Mouse (Mus musculus): ENCODE results near the gene Slc38a3. TPM values are rescaled to one million over a fixed set of nuclear protein-coding genes. Genes with fewer than 3 reads are reported as not detected.

The Slc38a3 gene
- polyA plus RNA-seq, 1 experiment from 2014 or later, result 2.8 TPM

- H3K27ac ChIP-seq (ENCODE audit: low read depth, low read length), result no peak overlapping the region; the same call in 1 of the 2 replicates
- no peak for ATAC-seq (replicated peaks; ENCODE audit: insufficient number of reproducible peaks, low FRiP score, low TSS enrichment)
Observed at GRCm38 (mm10) chr9:107707701-107708438, 38.5 kb upstream of the Slc38a3 start.

GRCm38 (mm10) chr9:107706781-107707211 is 37.5 kb upstream of the Slc38a3 start:
- no peak overlapping the region for H3K9ac ChIP-seq (ENCODE audit: low read depth, low read length)
- H3K9me3 ChIP-seq (replicated peaks; ENCODE audit: control insufficient read depth, low read length), result no peaks in the 10 kb centered on the region
- H3K4me2 ChIP-seq, result peak overlapping the region; percentile 80
- H3K4me1 ChIP-seq (ENCODE audit: control insufficient read depth, insufficient read depth, low read length), result peaks cover 53% of the 10 kb centered on the region
- 3% methylated on average over 14 of the region's 14 CpGs for WGBS (ENCODE audit: insufficient replicate concordance)
- H3K27me3 ChIP-seq (ENCODE audit: control insufficient read depth, insufficient read depth, low read length), result peaks cover 41% of the 10 kb centered on the region
- H3K4me3 ChIP-seq (ENCODE audit: low read depth, low read length), result peak overlapping the region; percentile 65; the same call in 1 of the 2 replicates
- H3K27ac ChIP-seq (ENCODE audit: low read depth, low read length), result no peak overlapping the region; the same call in 1 of the 2 replicates
- ATAC-seq (replicated peaks; ENCODE audit: insufficient number of reproducible peaks, low FRiP score, low TSS enrichment), result no peak
- no peaks in the 10 kb centered on the region for H3K36me3 ChIP-seq (ENCODE audit: control insufficient read depth, insufficient read depth, low read length)

More at GRCm38 (mm10) chr9:107707701-107708438, 38.5 kb upstream of the Slc38a3 start:
- 1% methylated on average over 17 of the region's 17 CpGs for WGBS (ENCODE audit: insufficient replicate concordance)
- Histone ChIP-seq H3K9ac (ENCODE audit: low read depth, low read length) (peak overlapping the region; percentile 71; the same call in 1 of the 2 replicates), H3K36me3 (ENCODE audit: control insufficient read depth, insufficient read depth, low read length) (no peaks in the 10 kb centered on the region), H3K4me2 (peak overlapping the region; percentile 80), H3K27me3 (ENCODE audit: control insufficient read depth, insufficient read depth, low read length) (peaks cover 41% of the 10 kb centered on the region), H3K9me3 (replicated peaks; ENCODE audit: control insufficient read depth, low read length) (no peaks in the 10 kb centered on the region), H3K4me1 (ENCODE audit: control insufficient read depth, insufficient read depth, low read length) (peaks cover 53% of the 10 kb centered on the region), H3K4me3 (ENCODE audit: low read depth, low read length) (peak overlapping the region; percentile 65)

GRCm38 (mm10) chr9:107703337-107704122 is 34.2 kb upstream of the Slc38a3 start:
- H3K36me3 ChIP-seq (ENCODE audit: control insufficient read depth, insufficient read depth, low read length), result no peaks in the 10 kb centered on the region
- ATAC-seq (replicated peaks; ENCODE audit: insufficient number of reproducible peaks, low FRiP score, low TSS enrichment), result no peak
- WGBS (ENCODE audit: insufficient replicate concordance), result 51% methylated on average over 14 of the region's 14 CpGs
- no peak overlapping the region for H3K9ac ChIP-seq (ENCODE audit: low read depth, low read length)
- peaks cover 19% of the 10 kb centered on the region for H3K27me3 ChIP-seq (ENCODE audit: control insufficient read depth, insufficient read depth, low read length)
- peaks cover 52% of the 10 kb centered on the region for H3K4me1 ChIP-seq (ENCODE audit: control insufficient read depth, insufficient read depth, low read length)
- no peaks in the 10 kb centered on the region for H3K9me3 ChIP-seq (replicated peaks; ENCODE audit: control insufficient read depth, low read length)
- no peak overlapping the region for H3K4me2 ChIP-seq
- no peak overlapping the region for H3K4me3 ChIP-seq (ENCODE audit: low read depth, low read length)
- no peak overlapping the region for H3K27ac ChIP-seq (ENCODE audit: low read depth, low read length)

GRCm38 (mm10) chr9:107702606-107703185 is 33.4 kb upstream of the Slc38a3 start:
- Histone ChIP-seq H3K4me1 (ENCODE audit: control insufficient read depth, insufficient read depth, low read length) (peaks cover 52% of the 10 kb centered on the region), H3K9ac (ENCODE audit: low read depth, low read length) (no peak overlapping the region), H3K4me3 (ENCODE audit: low read depth, low read length) (no peak overlapping the region), H3K9me3 (replicated peaks; ENCODE audit: control insufficient read depth, low read length) (no peaks in the 10 kb centered on the region), H3K4me2 (no peak overlapping the region), H3K36me3 (ENCODE audit: control insufficient read depth, insufficient read depth, low read length) (no peaks in the 10 kb centered on the region), H3K27ac (ENCODE audit: low read depth, low read length) (no peak overlapping the region), H3K27me3 (ENCODE audit: control insufficient read depth, insufficient read depth, low read length) (peaks cover 12% of the 10 kb centered on the region)
- WGBS (ENCODE audit: insufficient replicate concordance), result 68% methylated on average over 3 of the region's 3 CpGs
- ATAC-seq (replicated peaks; ENCODE audit: insufficient number of reproducible peaks, low FRiP score, low TSS enrichment), result no peak

- H3K27ac ChIP-seq (ENCODE audit: low read depth, low read length), result no peak overlapping the region
Observed at GRCm38 (mm10) chr9:107701594-107701993, 32.3 kb upstream of the Slc38a3 start.

GRCm38 (mm10) chr9:107700114-107700571 is 30.8 kb upstream of the Slc38a3 start:
- Histone ChIP-seq H3K27ac (ENCODE audit: low read depth, low read length) (peak overlapping the region; percentile 23; the same call in 1 of the 2 replicates), H3K4me1 (ENCODE audit: control insufficient read depth, insufficient read depth, low read length) (peaks cover 46% of the 10 kb centered on the region), H3K27me3 (ENCODE audit: control insufficient read depth, insufficient read depth, low read length) (no peaks in the 10 kb centered on the region), H3K4me3 (ENCODE audit: low read depth, low read length) (no peak overlapping the region), H3K36me3 (ENCODE audit: control insufficient read depth, insufficient read depth, low read length) (no peaks in the 10 kb centered on the region), H3K9me3 (replicated peaks; ENCODE audit: control insufficient read depth, low read length) (no peaks in the 10 kb centered on the region), H3K9ac (ENCODE audit: low read depth, low read length) (no peak overlapping the region), H3K4me2 (no peak overlapping the region)
- WGBS (ENCODE audit: insufficient replicate concordance), result 36% methylated on average over 6 of the region's 6 CpGs
- ATAC-seq (replicated peaks; ENCODE audit: insufficient number of reproducible peaks, low FRiP score, low TSS enrichment), result no peak

More at GRCm38 (mm10) chr9:107701594-107701993, 32.3 kb upstream of the Slc38a3 start:
- no peak overlapping the region for H3K4me3 ChIP-seq (ENCODE audit: low read depth, low read length)
- H3K4me2 ChIP-seq, result no peak overlapping the region
- peaks cover 52% of the 10 kb centered on the region for H3K4me1 ChIP-seq (ENCODE audit: control insufficient read depth, insufficient read depth, low read length)
- ATAC-seq (replicated peaks; ENCODE audit: insufficient number of reproducible peaks, low FRiP score, low TSS enrichment), result no peak
- H3K36me3 ChIP-seq (ENCODE audit: control insufficient read depth, insufficient read depth, low read length), result no peaks in the 10 kb centered on the region
- H3K9me3 ChIP-seq (replicated peaks; ENCODE audit: control insufficient read depth, low read length), result no peaks in the 10 kb centered on the region
- 73% methylated on average over 12 of the region's 12 CpGs for WGBS (ENCODE audit: insufficient replicate concordance)
- H3K27me3 ChIP-seq (ENCODE audit: control insufficient read depth, insufficient read depth, low read length), result peaks cover 3% of the 10 kb centered on the region
- H3K9ac ChIP-seq (ENCODE audit: low read depth, low read length), result no peak overlapping the region

- Histone ChIP-seq H3K4me2 (0 out of 2 replicates have a peak overlapping the region, but pooled peaks have one; percentile 11), H3K36me3 (ENCODE audit: control insufficient read depth, insufficient read depth, low read length) (no peaks in the 10 kb centered on the region), H3K9ac (ENCODE audit: low read depth, low read length) (no peak overlapping the region), H3K27me3 (ENCODE audit: control insufficient read depth, insufficient read depth, low read length) (no peaks in the 10 kb centered on the region), H3K4me1 (ENCODE audit: control insufficient read depth, insufficient read depth, low read length) (peaks cover 46% of the 10 kb centered on the region), H3K4me3 (ENCODE audit: low read depth, low read length) (no peak overlapping the region), H3K27ac (ENCODE audit: low read depth, low read length) (no peak overlapping the region), H3K9me3 (replicated peaks; ENCODE audit: control insufficient read depth, low read length) (no peaks in the 10 kb centered on the region)
- no peak for ATAC-seq (replicated peaks; ENCODE audit: insufficient number of reproducible peaks, low FRiP score, low TSS enrichment)
- WGBS (ENCODE audit: insufficient replicate concordance), result 12% methylated on average over 9 of the region's 9 CpGs
Observed at GRCm38 (mm10) chr9:107699376-107699980, 30.1 kb upstream of the Slc38a3 start.
